Mouse (Mus musculus): ENCODE data around the gene Gaa.

Gene Gaa

DNA sequence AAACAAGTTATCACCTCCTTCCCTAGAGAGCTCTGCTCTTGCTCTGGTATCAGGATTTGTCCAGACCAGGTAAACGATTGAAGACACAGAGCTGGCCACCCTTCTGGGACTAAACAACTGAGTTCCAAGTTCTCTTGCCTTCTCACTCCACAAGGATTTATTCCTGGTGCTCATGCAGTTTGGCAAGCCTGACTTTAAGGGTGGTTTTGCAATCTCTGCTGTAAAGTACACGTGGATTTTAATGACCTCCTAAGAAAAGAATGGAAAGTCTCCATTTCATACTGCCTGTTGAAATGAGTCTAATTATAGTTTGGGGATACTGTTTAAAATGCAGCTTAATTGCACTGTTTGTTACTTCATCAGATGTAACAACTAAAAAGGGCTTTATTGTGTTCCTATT is 33.3 kb downstream of the Gaa start:
- DNase-seq (ENCODE audit: low spot score in 2 of 2), result no peak

DNA sequence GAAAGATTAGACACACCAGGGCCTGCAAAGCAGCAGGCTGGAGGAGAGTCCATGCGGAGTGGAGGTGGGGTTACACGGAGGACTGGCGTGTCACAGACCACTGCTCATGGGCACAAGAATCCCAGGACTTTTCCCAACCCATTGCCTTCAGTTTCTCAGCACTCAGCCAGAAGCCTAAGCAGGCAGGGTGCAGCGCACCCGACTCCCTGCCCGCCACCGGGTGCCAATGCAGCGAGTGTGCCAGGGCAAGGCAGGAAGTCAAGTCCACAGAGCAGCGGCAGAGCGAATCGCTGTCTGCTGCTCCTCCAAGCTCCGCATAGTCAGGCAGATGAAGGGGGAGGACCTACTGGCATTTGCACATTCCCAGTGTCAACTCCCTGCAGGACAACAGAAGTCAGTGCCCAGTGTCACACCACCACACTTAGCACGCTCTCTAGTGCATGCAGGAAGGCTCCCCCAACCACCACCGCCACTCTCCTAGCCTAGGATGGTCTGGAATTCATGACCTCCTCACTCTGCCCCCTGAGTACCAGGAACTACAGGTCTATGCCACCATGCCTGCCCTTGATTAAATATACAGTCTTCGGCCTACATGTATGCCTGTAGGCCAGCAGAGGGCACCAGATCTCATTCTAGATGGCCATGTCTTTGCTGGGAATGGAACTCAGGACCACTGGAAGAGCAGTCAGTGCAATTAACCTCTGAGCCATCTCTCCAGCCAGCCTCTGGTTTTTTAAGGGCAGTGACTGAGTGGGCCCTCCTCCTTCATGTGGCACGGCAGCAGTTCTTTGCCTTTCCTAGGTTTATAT is 37.4 kb downstream of the Gaa start:
- DNase-seq (ENCODE audit: low spot score in 2 of 2), result no peak

GRCm38 (mm10) chr11:119306762-119307657 is 39.3 kb downstream of the Gaa start:
- DNase-seq (ENCODE audit: low spot score in 2 of 2), result no peak

GRCm38 (mm10) chr11:119307658-119307867 is 39.9 kb downstream of the Gaa start, which contains the start of gene Card14:
TSS of gene Card14 (plus strand) at chr11:119307768.
- no peak for DNase-seq (ENCODE audit: low spot score in 2 of 2)

DNA sequence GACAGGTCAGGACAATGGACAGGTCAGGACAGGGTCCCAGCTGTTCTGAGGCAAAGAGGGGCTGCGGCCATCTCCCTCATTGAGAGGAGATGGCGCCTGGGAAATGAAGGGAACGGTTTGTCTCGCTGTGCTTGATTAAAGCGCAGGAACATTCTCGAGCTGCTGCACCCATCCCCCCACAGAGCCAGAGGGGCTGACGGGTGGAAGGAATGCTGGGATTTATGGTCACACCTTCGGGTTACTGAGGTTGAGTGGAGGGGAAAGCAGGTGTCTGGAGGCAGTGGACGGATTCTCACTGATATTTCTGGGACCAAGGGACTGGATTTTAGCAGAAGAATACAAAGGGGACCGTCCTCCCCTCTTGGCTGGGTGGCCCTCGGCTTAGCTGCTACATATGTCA is 40.2 kb downstream of the Gaa start:
- DNase-seq (ENCODE audit: low spot score in 2 of 2), result no peak

DNA sequence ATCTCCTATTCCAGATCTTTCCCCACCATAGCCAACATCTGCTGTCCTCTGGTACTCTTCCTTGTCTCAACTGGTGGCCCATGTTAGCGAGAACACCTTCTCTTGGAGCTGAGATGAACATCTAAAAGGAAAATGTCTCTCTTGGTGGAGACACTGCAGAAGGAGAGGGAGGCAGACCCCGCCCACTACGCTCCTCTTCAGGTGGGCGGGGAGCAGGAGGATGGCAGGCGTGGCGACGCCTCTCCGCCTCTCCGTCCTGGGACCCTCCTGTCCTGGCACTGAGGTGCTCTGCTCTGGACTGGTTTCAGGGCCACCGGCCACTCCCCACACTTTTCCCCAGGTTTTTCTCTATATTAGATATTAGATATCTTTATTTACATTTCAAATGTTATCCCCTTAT is 42.9 kb downstream of the Gaa start:
- DNase-seq (ENCODE audit: low spot score in 2 of 2), result no peak

- no peak for DNase-seq (ENCODE audit: low spot score in 2 of 2)
Measured at GRCm38 (mm10) chr11:119314252-119314936, 46.7 kb downstream of the Gaa start.

- DNase-seq (ENCODE audit: low spot score in 2 of 2), result no peak
Measured at GRCm38 (mm10) chr11:119316720-119317119, 49.0 kb downstream of the Gaa start.

GRCm38 (mm10) chr11:119322521-119322920 is 54.8 kb downstream of the Gaa start:
- DNase-seq (ENCODE audit: low spot score in 2 of 2), result no peak

- no peak for DNase-seq (ENCODE audit: low spot score in 2 of 2)
Measured at GRCm38 (mm10) chr11:119325068-119325467, 57.4 kb downstream of the Gaa start.

GRCm38 (mm10) chr11:119330592-119330991 is 62.9 kb downstream of the Gaa start:
- DNase-seq (ENCODE audit: low spot score in 2 of 2), result peak in 1 of 2 experiments; percentile 34

DNA sequence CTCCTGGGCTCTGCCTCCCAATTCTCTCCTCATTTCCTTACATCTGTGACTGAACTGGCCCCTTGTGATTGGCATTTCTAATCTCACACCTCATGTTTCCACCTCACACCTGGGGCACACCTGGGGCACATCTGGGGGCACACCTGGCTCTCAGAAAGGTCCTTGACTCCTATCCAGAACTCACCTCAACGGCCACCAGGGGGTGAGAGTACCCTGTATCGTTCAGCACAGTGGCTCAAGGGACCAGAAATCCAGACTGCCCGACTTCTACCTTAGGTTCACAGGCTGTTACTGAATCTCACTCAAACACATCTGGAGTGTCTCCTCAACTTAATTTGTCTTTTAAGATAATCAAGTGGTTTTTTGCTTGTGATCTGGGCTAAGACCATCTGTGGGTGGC is 64.3 kb downstream of the Gaa start:
- no peak for DNase-seq (ENCODE audit: low spot score in 2 of 2)
